Mouse (Mus musculus) left cerebral cortex, adult 6 months (tissue): Measurements from ENCODE around the gene Slc9b2. TPM values are rescaled to one million over a fixed set of nuclear protein-coding genes. Genes with fewer than 3 reads are reported as not detected.

Experiments used
- long read RNA-seq, 2 experiments: library from polyadenylated mRNA; unstranded; transcript quantifications; one replicate each; pipeline ENCODE4 v2.0.0; 2019 to 2020
- polyA plus RNA-seq: library from polyadenylated mRNA; unstranded; fragments of <200 nt; fragmentation: Nextera tagmentation; gene quantifications from 2 replicates; pipeline ENCODE4 v1.2.3, GENCODE M21; 2021

The Slc9b2 gene
- 1.7 and 2.0 TPM in 2 replicates for polyA plus RNA-seq
- long read RNA-seq, experiment 1, full-length matches to known transcripts: 3 of 12 reads
- long read RNA-seq, experiment 1, partial matches to known transcripts: 3 of 12 reads
- long read RNA-seq, experiment 1, other reads (novel, unspliced or antisense): 6 of 12 reads
- long read RNA-seq, experiment 2, full-length matches to known transcripts: 2 of 4 reads
- long read RNA-seq, experiment 2, partial matches to known transcripts: 0 of 4 reads
- long read RNA-seq, experiment 2, other reads (novel, unspliced or antisense): 2 of 4 reads

GRCm38 (mm10) chr3:135307411-135308259, at the start of gene Slc9b2:
Gene Slc9b2 (plus strand): TSS chr3:135307700.

GRCm38 (mm10) chr3:135280669-135281415, 26.7 kb upstream of the Slc9b2 start, which contains the start of gene Bdh2:
Gene Bdh2 (plus strand): TSS chr3:135281221.

GRCm38 (mm10) chr3:135347739-135348264, 40.3 kb downstream of the Slc9b2 start, which contains the start of gene Slc9b1:
Gene Slc9b1 (plus strand): TSS chr3:135348029.

Other genes with a start within 250 kb of the Slc9b2 start
- 0.20 and 0.21 TPM in 2 replicates for gene Cenpe, start 95.2 kb upstream of the Slc9b2 start, polyA plus RNA-seq
- gene Bdh2, start 26.5 kb upstream of the Slc9b2 start, polyA plus RNA-seq: 3.3 and 5.2 TPM in 2 replicates
- gene Slc9b1, start 40.3 kb downstream of the Slc9b2 start, polyA plus RNA-seq: 0.14 TPM in 1 of 2 replicates, not detected in the other
- 35.9 and 40.8 TPM in 2 replicates for gene Cisd2, start 116.2 kb downstream of the Slc9b2 start, polyA plus RNA-seq
- 156 and 166 TPM in 2 replicates for gene Ube2d3, start 130.4 kb downstream of the Slc9b2 start, polyA plus RNA-seq
- 3.6 and 3.8 TPM in 2 replicates for gene Manba, start 177.9 kb downstream of the Slc9b2 start, polyA plus RNA-seq